Mouse (Mus musculus) embryonic fibroblast, embryonic 13.5 days (primary cell): Measurements from ENCODE around the gene Shd.

Source experiments
- CTCF ChIP-seq: IDR thresholded peaks from 2 replicates; pipeline ENCODE4 v1.5.1; 2011; ENCODE audit warnings: mild to moderate bottlenecking, control low read depth, low read length, moderate library complexity, borderline replicate concordance; ENCODE audit not compliant: insufficient read depth
- POLR2A ChIP-seq: IDR thresholded peaks from 2 replicates; pipeline ENCODE4 v1.6.1; 2011; ENCODE audit warnings: low read depth, mild to moderate bottlenecking, control low read depth, low read length, moderate library complexity

DNA sequence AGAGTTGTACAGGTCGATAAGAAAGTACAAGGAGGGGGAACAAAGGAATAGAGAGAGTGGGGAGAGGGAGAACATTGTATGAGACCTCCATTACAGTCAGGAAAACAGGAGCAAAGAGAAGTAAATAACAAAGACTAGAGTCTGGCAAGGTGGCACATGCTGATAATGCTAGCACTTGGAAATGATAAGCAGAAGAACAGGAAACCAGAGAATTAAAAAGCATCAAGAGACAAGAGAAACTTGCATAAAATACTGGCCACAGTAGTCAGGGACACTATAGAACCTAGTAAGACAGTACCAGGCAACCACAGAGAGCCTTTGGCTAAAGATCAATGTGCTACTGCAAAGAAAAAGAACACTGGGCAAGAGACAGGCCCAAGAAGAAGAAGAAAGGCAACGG lies 37.6 kb upstream of the Shd start:
- no peak for TF ChIP-seq CTCF
- no peak for TF ChIP-seq POLR2A
